Mouse (Mus musculus): ENCODE measurements at regions not wholly inside any gene's neighbourhood (a gene's known extent, or its start where the extent isn't known, plus 50 kb on each side); places are given as distances from the start of the nearest gene placed in this dataset.
A peak's percentile ranks its signal among the peaks of the same experiment; 100 is the strongest.

DNA sequence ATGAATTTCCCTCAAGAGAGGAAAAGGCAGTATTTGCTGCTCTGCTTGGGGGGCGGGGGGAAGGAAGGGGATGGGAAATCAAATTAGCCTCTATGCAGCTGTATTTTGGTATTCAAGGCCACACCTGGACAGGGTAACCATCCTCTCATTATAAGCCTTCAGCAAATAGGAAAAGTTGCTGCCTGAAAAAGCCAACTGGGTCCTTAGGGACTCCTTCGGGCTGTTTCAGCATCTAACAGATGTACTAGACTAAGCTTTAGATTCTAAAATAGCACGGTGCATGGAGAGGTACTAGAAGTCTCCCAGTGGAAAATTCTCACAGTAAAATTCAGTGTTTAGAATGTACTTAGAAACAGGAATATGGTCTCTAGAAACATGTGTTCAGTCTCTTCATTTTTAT lies 183.1 kb downstream of the Gm13691 start:
- DNase-seq (ENCODE audit: low spot score) = no peak

DNA sequence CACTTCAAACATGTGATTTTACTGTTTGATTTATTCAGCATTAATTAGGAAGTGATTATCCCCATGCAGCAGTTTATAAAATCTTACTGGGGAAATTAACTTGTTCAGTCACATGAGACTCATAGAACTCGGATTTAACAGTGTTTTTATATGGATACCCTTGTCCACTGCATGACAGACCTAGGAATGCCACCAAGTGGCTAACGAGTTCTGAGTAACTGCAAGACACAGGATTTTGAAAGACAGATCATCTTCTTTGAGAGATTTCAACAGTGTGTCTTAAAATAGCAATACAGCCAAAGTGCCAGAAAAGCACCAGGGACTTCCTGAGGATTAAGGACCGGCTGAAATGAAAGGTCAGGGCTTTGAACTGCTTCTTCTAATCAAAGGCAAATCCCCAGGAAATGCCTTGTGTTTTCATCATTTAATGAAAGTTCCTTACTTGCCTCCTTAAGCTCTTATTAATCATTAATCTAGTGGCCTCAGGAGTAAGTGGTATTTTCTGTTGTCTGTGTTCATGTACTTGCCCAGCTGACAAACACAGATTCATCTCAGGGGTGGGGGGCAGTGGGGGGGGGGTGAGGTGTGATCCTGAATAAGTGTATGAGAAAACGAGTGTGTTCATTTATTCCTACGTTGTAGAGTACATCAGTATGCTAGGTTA lies 193.4 kb downstream of the Gm13691 start:
- DNase-seq (ENCODE audit: low spot score) = no peak

DNA sequence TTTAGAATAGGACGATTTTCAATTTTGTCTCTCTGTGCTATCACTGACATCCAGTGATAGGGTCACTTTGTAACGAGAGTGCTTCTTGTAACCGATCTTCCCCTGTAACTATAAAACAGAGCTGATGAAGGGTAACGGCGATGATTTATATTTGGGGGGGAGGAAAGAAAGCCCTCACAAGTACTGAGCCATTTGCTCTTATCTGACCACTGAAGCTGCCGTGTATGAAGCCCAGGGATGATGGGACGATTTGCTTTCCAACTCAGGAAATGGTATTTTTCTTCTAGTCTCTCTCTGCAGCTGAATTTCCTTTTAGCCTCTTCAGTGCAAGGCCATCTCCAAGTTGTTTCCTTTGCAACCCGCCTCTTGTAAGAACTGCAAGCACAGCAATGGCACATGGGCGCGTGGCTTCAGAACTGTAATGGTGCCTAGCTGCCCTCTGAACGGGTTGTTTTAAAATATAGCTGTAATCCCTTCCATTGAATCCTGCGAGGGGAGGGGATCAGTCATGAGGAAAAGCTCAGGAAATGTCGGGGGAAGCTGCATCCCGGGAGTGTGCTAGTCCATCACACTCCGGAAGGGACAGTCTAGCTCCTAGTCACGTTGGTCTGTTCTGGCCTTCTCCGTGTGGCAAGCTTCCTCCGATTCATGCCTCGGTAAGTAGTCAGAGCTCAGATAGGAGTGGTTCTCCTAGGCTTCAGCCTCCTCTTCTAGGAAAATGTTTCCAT lies 194.1 kb downstream of the Gm13691 start:
- DNase-seq (ENCODE audit: low spot score) = peak; percentile 4

DNA sequence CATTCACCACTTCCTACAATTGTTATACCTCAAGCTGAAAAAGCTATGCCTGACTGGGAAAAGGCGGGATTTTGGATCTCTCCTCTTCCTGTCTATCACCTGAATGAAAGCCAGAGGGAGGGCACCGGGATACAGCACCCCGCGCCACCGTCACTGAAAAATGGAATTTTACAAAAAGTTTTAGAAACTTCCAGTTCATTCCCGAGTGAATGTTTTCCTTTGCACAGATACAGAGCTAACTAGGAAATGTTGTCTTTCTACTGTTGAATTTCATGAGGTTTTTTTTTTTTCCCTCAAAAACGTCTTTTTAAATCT lies 194.6 kb downstream of the Gm13691 start:
- DNase-seq (ENCODE audit: low spot score) = no peak

DNA sequence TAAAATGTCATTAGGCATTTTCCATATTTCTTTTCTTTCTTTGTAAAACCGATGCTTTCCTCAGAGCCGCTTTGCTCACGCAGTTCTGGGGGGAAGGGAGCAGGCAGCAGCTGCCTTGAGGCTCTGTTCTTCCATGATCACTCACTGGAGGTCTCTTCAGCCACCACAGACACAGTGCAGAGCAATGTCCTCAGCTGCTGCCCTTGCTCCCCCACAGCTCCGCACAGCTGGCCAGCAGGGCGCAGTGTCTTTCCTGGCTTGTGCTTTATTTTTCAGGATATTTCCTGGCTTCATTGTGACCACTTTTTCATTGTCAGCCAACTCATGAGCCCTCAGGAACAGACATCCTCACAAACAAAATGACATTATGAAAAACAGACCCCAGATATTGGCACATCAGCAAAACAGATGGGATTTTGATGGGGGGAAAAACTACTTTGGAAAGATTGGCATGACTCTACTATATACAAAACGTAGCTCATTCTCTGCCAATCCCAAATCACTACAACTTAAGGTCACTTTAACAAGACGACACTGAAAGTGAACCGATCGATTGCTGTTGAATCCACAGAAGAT lies 195.9 kb downstream of the Gm13691 start:
- DNase-seq (ENCODE audit: low spot score) = peak; percentile 27

DNA sequence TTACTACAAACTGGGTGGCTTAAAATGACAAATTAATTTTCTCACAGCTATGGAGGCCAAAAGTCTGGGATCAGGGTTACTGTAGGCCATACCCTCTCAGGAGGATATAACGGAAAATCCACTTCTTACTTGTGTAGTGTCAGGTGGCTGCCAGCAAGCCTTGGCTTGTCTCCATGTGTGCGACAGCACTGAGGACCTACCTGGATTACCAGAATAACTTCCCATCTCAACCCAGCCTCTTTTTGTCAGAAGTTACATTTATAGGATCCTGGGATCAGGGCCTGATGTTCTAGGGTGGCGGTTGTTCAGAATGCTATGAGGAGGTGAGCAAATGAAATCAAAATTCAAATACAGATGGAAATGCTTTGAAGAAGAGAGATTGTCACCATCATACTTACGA lies 197.1 kb downstream of the Gm13691 start:
- no peak for DNase-seq (ENCODE audit: low spot score)

DNA sequence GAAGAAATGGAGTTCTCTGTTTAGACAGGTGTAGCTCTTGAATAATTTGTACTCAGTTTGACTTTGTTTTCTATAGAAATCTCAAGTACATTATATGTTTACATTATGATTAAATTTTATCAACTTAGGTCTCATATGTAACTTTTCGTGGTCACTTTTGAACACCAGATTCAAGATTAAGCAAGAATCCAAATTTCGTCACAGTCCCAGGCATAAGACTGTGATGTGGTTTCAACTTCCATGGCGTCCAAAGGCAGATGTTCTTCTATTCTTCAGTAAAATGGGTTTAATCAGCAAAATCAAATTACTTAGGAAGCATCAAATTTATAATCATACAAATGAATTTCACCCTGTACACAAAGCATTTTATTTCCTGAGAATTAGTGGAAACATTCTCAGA lies 198.9 kb downstream of the Gm13691 start:
- DNase-seq (ENCODE audit: low spot score) = no peak

DNA sequence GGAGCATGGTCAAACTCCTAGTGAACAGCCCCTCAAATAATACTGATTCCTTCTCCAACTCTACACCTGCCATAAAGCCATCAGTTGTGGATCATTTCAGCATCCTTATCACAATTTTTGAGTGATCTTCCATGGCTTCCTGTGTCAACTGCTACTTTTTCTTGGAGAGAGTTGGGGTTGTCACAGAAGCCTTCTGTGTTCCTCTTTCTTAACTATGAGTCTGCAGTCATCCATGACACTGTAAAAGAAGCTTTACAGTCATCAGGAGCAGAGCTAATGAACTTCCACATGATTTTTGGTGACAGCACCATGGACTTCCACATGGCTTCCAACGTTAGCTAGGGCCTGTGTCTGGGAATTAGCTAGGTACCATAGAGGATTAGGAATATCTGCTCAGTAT lies 208.1 kb downstream of the Calcrl start:
- no peak for DNase-seq (ENCODE audit: low spot score)

DNA sequence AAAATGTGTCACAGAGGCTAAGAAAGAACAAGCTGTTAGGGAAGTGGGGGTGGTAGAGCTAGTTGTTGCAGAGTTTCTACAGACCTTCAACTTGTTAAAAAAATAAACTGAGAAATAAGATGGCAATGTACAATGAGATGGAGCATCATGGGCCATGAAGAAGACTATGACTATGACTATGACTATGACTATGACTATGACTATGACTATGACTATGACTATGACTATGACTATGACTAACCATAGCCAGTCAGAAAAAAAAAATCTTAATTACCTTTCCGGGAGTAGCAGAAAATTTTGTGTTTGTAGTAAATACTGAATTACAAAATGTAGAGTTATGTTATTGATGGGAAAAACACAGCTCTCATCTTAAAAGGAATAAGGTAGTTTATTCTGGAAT lies 203.2 kb downstream of the Calcrl start:
- DNase-seq (ENCODE audit: low spot score) = no peak

DNA sequence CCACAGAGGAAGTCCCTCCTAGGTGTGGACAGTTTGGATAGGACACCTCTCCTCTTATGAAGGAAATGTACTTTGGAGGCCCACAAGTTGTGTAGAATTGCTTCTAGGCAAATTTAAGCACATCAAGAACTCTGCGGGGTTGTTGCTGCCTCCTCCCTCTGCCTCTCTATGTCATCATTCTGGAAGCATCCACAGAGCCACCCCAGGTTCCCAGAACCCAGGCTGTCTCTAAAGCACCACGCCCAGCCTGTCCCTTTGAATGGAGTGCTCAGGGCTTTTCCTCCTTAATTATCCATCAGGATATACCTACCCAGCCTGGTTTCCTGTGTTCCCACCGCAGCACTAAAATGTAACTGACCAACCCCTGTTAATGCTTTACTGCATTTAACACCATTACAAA lies 195.4 kb downstream of the Calcrl start:
- DNase-seq (ENCODE audit: low spot score) = no peak

DNA sequence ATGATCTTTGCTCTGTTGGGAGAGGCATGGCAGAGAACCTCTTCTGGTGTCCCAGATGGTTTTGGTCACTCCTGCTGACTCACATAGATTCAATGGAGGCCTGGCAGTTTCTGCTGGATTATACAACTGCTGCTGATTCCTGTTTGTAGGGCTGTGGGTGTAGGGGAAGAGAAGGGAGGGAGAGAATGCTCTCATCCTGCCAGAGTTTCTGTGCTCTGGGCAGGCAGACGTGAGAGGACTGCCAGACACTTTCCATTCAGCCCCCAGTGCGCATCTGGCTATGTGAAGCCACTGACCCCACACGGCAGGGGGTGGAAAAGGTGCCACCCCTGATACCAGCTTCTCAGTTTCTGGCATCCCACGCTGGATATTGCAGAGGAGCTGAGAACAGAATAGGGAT lies 189.6 kb downstream of the Calcrl start:
- DNase-seq (ENCODE audit: low spot score) = no peak

DNA sequence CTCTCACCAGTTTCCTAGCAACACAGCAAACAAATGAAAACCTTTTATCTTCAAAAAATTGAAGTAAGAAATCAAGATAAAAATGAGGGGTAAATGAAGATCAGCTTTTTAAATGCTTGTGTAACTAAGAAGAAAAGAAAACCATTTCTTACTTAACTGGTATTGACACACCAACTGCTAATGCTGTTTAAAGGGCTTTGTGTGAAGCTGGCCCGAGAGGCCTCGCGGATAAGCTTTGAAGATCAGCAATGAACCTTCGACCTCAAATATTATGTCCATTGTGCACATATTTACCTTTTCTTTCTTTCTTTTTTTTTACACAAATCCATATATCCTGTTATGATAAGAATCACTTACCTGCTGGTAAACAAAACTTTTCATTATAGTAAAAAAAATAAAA lies 184.0 kb downstream of the Calcrl start:
- no peak for DNase-seq (ENCODE audit: low spot score)

DNA sequence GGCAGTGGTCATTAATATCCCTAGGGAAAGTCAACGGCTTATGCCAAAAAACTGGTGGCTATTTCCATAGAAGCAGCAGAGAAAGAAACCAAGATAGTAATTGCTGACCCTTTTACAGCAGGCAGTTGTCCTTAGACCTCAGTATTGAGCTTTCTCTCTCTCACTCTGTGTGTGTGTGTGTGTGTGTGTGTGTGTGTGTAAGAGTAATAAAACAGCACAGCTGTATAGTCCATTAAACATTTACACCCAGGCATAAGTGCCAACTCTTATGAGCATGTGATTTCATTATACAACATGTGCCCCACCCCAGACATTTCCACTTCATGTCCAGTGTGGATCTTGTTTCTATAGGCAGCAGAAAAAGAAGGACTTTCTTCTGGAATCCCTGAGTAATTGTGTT lies 183.2 kb downstream of the Calcrl start:
- DNase-seq (ENCODE audit: low spot score) = no peak

DNA sequence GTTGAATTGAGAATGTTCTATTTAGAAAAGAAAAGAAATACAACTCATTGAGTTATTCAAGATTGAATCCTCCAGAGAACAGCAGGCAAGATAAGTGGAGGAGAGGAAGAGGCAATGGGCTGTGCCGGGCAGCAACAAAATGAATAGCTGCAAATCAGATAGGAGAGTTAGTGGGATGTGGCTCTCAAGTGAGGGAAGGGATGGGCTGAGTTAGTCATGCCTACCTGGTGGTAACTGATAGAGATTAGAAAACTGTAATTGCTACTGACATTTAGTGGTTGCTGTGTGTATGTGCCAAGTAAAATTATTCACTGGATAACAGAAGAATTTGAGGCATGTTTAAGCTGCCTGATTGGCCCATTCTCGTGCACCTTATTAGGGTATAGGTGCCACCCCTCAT lies 179.3 kb downstream of the Calcrl start:
- DNase-seq (ENCODE audit: low spot score) = no peak

DNA sequence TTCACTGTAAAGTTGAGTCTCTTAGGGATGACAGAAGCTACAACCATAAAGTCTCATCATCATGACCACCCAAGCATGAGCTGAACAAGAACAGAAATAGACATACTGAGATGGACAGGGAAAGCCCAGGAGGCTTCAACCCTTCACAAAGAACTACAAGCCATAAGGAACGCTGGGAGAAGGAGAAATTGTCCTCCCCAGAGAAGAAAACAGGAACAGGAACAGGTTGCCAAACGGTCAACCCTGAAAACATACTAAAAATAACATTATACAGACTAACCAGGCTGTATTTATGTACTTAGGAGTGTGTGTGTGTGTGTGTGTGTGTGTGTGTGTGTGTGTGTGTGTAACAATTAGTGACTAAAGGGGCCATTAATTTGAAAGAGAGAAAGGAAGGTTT lies 178.6 kb downstream of the Calcrl start:
- DNase-seq (ENCODE audit: low spot score) = no peak

DNA sequence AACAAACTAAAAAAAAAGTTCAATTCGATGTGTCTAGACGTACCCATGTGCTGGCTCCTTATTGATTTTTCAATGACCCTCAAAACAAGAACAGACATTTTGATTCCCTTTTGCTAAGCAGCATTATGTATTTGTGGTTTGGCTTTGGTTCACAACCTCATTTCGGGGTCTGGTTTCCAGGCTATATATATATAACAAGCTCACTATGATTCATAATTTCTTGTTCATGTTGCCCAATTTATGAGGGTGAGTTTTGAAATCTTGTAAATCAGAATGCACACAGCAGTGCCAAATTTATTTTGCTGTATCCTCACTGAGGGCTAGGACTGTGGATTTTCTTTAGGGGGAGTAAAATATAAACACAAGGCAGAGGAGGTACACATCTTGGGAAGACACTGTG lies 177.0 kb downstream of the Calcrl start:
- no peak for DNase-seq (ENCODE audit: low spot score)

DNA sequence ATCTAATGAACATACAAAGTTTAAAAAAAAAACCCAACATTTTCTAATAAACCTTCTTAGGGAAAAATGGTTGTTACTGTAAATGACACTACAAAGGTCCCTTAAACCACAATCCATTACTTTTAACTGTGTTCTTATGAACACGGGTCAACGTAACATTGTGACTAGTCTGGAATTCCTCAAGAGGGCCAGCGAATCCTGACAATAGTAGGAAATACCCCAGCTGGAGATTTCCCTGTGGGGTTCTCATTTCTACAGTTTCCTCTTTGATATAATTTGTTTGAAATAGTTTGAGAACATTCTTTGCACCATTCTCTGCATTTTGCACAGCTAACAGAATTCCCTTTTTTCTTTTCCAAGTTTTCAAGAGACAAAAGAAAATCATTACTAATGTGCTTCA lies 175.3 kb downstream of the Calcrl start:
- no peak for DNase-seq (ENCODE audit: low spot score)

DNA sequence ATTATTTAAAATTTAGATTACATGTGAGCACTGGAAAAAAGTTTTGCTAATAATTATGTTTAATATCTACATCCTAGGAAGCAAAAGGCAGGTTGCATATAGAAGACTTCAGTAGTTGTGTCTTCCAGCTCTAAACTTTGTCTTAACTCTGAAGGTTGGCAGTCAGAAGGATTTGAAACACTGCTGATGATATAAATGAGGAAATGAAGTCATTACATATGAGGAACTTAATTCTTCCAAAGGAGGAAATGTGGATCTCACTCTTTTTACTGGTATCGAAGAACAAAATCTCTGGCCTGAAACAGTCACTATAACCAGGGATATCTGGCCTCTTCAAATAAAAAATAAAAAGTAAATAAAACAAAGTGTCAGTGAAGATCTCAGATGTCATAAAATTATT lies 173.1 kb downstream of the Calcrl start:
- DNase-seq (ENCODE audit: low spot score) = no peak

DNA sequence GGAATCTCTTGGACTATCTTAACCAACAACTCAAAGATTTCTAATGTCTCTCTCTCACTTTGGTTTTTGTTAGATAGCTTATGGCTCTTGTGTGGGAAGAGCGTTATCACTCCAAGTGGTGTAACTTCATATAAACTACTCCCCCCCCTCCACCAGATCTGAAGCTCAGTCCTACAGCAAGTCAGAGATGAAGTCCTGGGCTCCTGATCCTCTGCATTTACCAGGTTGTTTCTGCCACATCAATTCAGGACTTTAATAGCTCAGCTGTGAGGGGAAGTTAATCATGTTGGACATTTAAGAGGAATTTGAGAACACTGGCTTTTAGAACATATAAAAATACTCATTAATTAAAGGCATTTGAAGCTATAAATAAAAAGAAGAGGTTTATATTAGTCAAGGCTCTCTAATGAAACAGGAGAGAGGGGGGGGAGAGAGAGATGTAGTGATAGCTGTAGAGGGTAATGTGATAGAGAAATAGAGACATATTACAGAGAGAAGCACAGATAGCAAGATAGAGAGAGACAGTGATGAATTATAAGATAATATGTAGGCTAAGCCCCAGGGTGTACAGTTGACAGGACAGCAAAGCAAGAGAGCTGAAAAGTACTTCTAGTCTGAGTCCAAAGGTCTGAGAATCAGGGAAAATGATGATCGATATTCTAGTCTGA lies 166.7 kb downstream of the Calcrl start:
- no peak for DNase-seq (ENCODE audit: low spot score)

DNA sequence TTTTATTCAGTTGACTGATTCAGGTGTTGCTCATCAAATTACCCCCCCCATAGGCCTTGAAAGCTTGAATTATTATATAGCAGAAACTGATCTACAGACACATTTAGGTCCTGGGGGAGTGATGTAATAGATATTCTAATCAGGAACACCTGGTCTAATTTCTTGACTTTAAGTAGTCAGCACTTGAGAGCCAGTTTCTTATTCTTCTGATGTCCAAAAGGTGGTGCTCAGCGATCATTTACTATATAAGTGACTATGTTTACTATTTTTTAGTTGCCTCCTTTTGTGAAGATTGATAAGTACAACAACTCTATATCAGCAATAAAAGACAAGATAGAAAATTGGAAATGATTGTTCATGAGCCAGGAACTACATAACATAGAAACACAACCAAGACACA lies 166.0 kb downstream of the Calcrl start:
- DNase-seq (ENCODE audit: low spot score) = no peak

DNA sequence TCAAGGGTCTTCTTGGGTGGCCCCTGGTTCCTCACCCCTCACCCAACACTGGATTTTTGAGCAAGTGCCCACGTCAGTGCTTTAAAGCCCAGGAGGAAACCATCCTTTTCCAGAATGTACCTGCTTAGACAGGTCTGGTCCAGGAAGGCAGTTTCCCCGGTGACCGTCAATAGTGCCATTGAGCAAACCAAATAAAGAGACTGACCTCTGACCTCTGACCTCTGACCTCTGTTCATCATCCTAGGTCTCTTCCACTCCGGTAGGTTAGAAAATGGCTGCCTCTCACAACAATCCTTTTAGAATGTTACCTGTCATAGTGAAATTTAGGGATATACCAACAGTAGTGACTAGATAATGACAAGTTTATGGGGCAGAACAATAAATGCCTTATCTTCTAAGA lies 164.5 kb downstream of the Calcrl start:
- no peak for DNase-seq (ENCODE audit: low spot score)

DNA sequence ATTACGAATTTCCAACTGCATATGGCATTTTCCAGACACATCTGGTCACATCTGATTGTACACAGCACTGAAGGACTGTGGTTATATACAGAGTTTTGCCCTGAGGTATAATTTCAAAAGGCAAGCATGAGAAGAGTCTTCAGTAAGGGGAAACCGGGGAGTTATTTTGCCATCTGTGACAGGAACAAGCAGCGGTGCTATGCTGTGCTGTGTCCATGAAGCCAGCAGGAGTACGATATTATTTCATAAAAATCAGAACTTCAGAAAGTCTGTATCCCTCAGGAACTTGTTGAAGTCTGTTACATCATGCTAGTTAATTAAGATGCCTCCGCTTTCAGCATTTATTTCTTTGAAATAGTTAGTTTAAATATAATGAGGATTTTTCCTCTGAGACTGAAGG lies 163.7 kb downstream of the Calcrl start:
- no peak for DNase-seq (ENCODE audit: low spot score)

DNA sequence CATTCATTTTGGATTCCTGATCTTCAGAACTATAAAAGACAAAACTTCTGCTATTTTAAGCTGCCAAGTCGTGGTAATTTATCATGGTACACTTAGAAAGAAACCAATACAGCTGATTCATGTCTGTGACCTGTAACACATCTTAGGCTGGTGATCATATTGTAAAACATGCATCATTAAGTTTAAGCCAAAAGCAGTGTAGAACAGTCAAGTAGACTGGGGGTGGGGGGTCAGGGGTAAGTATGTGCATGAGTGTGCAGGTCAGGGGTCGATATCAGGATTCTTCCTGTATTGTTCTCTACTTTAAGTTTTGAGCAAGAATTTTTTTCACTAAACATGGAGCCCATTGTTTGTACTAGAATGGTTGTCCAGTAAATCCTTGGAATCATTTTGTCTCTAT lies 160.7 kb downstream of the Calcrl start:
- no peak for DNase-seq (ENCODE audit: low spot score)

Data from testis, postnatal 14 days (tissue).